Comparison of ENCODE assay signal across 9 mouse cellular contexts in the genomic region with DNA sequence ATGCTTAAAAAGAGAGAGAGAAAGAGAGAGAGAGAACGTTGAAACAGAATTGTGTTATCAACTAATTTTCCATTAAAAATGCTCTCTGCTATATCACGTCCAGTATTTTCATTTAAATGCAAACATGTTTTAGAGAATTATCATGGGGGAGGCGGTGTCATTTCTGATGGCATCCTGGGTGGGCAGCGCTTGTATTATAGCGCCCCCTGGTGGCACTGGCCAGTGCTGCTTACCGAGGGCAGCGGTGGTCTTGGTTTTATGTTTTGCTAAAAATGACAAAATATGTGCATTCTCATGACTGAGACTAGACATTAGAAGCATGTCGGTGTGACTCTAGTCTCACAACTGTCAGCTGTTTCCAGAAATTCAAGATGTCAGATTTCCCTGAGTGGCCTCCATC. TPM values are rescaled to one million over a fixed set of nuclear protein-coding genes. Genes with fewer than 3 reads are reported as not detected.
DNase-seq lines count a peak whose midpoint lies in the region; ATAC-seq lines count a peak whose summit lies in the region.
"Had no signal": no experiment of that assay in that cellular context is flagged by ENCODE, and none has a peak within 500 bp of the region (broad histone marks: within the 10 kb centered on the region; RNA-seq: fewer than 3 reads in every experiment).

No protein-coding gene starts in this region.

- H3K4me2 ChIP-seq in liver, embryonic 13.5 days, result no peak overlapping the region
- H3K4me2 ChIP-seq: heart, embryonic 13.5 days had no signal

- ATAC-seq in granulocyte monocyte progenitor cell, adult 5-6 weeks (replicated peaks; ENCODE audit: poor library complexity, severe bottlenecking), result peak; percentile 47; the same call in 1 of the 2 replicates
- ATAC-seq in liver, embryonic 13.5 days (ENCODE audit: low read depth), result no peak

- no peak overlapping the region for H3K27ac ChIP-seq in liver, embryonic 13.5 days
- H3K27ac ChIP-seq: heart, embryonic 13.5 days had no signal

- DNase-seq in adrenal gland, adult (ENCODE audit: inconsistent age in 2 of 2, low spot score in 1 of 2), result peak; percentile 43 to 81
- DNase-seq in adrenal gland, adult 8-10 months, result no peak
- DNase-seq in right cerebral cortex, postnatal 4 days, result peak; percentile 89
- no peak for DNase-seq in right cerebral cortex, adult 18-20 months
- DNase-seq in cerebellum, postnatal 36 days, result peak; percentile 67 to 74
- DNase-seq in liver, embryonic 13.5 days, result peak; percentile 13
- DNase-seq in retina, postnatal 7 days (ENCODE audit: low read depth, low spot score), result peak; percentile 46

- H3K4me3 ChIP-seq in liver, embryonic 13.5 days (replicated peaks), result no peak overlapping the region
- H3K4me3 ChIP-seq: heart, embryonic 13.5 days had no signal

- H3K27me3 ChIP-seq in liver, embryonic 13.5 days, result peaks cover 18% of the 10 kb centered on the region

- WGBS in liver, embryonic 13.5 days (ENCODE audit: insufficient replicate concordance), result 10% methylated on average over 8 of the region's 8 CpGs

- H3K9me3 ChIP-seq in liver, embryonic 13.5 days (replicated peaks), result no peaks in the 10 kb centered on the region
- H3K9me3 ChIP-seq: heart, embryonic 13.5 days had no signal

- H3K4me1 ChIP-seq in liver, embryonic 13.5 days (replicated peaks), result peaks cover 4% of the 10 kb centered on the region
- H3K4me1 ChIP-seq: heart, embryonic 13.5 days had no signal

- no peak overlapping the region for H3K9ac ChIP-seq in liver, embryonic 13.5 days
- H3K9ac ChIP-seq: heart, embryonic 13.5 days had no signal

- no peaks in the 10 kb centered on the region for H3K36me3 ChIP-seq in liver, embryonic 13.5 days
- H3K36me3 ChIP-seq: heart, embryonic 13.5 days had no signal

RNA-seq across cellular contexts. Expression of gene Cttn, which starts 44.9 kb away (rescaled TPM):
- total RNA-seq in adrenal gland, adult 8-10 months (2022), result 100 to 1,000 TPM; 228 to 248 (median 236) TPM
- 1.5 and 2.4 TPM in 2 replicates for total RNA-seq in granulocyte monocyte progenitor cell, adult 5-6 weeks (2014; fragmentation: Nextera tagmentation)
- 2.3 and 6.8 TPM in 2 replicates for total RNA-seq in granulocyte monocyte progenitor cell, adult 5-6 weeks (2017)
- polyA plus RNA-seq in liver, embryonic 13.5 days (2015; fragmentation: Nextera tagmentation; extraction: Ambion mirVana), result 44.8 and 51.9 TPM in 2 replicates

Comparison
In these comparisons a context has a peak if more than half of its experiments do, and no peak if none do; other contexts are left out.
1. DNase-seq: peak in adrenal gland, adult (2 of 2), right cerebral cortex, postnatal 4 days (single experiment), cerebellum, postnatal 36 days (2 of 2), liver, embryonic 13.5 days (single experiment) and retina, postnatal 7 days (single experiment); none in adrenal gland, adult 8-10 months (single experiment) and right cerebral cortex, adult 18-20 months (single experiment).
2. RNA of gene Cttn, which starts 44.9 kb away (total RNA-seq): 228 to 248 TPM in adrenal gland, adult 8-10 months; 1.5 to 6.8 TPM in granulocyte monocyte progenitor cell, adult 5-6 weeks; every median in the first group is over 10 times any median in the second.